Mouse (Mus musculus) heart, adult 2 months (tissue): ENCODE measurements around the gene Arhgap40.

Experiments
- CTCF ChIP-seq: fragments of 200-600 bp; IDR thresholded peaks from 2 replicates; pipeline ENCODE4 v1.8.1; 2022; ENCODE audit warnings: antibody characterized with exemption, mild to moderate bottlenecking, moderate library complexity
- EP300 ChIP-seq: fragments of 200-500 bp; IDR thresholded peaks from 2 replicates; pipeline ENCODE4 v1.6.1; 2011; ENCODE audit warnings: low read depth, low read length, control low read depth; ENCODE audit not compliant: insufficient read depth
- POLR2A ChIP-seq: fragments of 200-500 bp; IDR thresholded peaks from 2 replicates; pipeline ENCODE4 v1.6.1; 2011; ENCODE audit warnings: mild to moderate bottlenecking, low read depth, low read length, control low read depth; ENCODE audit not compliant: insufficient read depth

- TF ChIP-seq CTCF (peak; percentile 93), EP300 (no peak), POLR2A (no peak)
Measured at GRCm38 (mm10) chr2:158556225-158556624, 43.6 kb downstream of the Arhgap40 start.
